Mouse (Mus musculus) right cerebral cortex, postnatal 14 days (tissue): Measurements from ENCODE around the gene Gm9970.

ENCODE experiments used
- DNase-seq: peaks from one replicate; pipeline ENCODE4 v3.0.0; 2022

Gm9970 gene

DNA sequence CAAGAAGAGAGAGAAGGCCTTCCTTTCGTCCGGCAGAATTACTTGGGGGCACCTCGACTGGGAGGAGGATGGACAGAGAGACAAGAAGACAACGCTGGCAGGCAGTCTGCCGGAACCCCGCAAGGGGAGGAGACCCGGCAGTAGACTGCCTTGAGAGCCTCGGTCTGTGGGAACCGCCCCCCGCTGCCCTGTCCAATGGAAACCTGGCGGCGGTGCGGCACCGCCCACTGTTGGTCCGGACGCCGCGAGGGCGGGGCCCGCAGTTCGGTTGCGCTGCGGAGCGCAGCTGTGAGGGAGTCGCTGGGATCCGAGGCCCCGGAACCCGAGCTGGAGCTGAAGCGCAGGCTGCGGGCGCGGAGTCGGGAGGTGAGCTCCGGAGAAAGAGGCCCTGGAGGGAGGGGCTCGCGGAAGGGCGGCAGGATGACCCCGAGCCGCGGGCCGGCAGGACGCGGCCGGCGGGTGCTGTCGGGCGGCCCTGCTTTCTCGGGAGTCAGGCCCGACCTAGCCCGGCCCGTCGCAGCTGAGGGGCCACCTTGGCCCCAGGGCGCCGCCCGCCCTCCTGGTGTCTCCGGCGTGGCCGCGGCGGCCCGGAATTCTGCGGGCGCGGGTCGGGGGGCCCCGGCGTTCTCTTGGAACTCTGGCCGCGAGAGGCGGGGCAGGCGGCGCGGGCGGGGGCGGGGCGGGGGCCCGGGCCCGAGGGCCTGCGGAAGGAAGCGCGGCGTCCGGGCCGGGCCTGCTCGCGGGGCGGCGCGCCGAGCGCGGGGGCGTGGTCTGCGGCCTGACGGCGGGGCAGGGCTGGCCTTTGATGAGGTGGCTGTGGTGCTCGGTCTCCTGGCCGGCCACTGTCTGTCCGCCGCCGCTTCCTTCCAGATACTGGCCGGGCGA, at the start of gene Gm9970, which contains the start of gene Nrbp1:
TSS of gene Gm9970 (minus strand) at position 596 of the 885 bp plus-strand sequence.
TSS of gene Nrbp1 (plus strand) at position 228 of the 885 bp plus-strand sequence.
- peak; percentile 94 for DNase-seq

DNA sequence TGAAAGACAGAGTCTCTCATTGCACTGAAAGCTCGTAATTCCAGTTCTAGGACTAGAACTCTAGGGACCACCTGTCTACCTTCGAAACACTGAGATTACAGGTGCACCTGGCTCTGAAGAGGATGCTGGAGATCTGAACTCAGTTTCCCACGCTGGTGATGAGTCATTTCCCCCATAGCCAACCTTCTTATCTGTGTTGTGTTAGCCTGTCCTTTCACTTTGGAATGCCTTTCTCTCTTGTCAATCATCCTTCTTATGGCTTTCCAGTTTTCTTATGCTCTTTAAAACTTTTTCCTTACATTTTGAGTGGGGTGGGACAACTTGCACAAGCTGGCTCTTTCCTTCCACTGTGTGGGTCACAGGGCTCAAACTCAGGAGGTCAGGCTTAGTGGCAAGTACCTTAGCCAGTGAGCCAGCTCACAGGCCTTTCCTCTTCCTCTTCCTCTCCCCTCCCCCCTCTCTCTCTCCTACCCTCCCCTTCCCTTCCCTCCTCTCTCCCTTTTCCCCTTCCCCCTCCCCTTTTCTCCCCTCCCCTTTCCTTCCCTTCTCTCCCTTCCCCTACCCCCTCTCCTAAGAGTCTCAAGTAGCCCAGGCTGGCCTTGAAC, 48.7 kb upstream of the Gm9970 start:
- DNase-seq, result no peak

DNA sequence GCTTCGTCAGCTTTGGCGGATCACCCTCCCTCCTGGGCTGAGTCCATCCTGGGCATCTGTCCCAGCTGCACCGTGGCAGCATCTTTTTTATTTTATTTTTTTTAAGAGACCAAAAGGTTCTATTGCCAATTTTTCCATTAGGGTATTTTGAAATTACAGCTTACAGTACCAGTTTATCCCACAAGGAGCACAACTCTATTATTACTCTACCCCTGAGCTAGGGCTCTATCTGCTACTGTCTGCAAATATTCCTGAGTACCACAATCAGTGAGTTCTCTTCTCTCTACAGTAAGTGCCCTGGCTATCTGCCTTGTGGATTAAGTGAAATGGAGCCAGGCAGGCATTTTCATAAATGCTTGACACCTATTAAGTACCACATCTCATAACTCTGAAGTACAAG, 47.6 kb upstream of the Gm9970 start:
- DNase-seq, result no peak

DNA sequence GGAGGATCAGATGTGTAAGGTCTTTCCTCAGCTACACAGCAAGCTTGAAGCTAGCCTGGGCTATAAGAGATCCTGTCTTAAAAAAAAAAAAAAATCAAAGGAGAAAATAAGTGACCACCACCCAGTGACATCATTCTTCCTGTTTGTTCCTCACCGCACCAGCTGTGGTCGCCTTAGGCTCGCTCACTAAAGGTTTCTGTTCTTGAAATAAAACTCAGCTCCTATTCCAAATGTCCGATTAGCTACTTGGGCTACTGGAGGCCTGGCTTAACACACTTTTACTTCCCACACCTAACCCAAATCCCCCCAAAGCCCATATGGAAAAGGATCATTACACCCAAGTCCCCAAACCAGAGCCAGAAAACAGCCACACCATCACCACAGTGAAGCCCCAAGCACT, 47.2 kb upstream of the Gm9970 start:
- DNase-seq, result no peak

DNA sequence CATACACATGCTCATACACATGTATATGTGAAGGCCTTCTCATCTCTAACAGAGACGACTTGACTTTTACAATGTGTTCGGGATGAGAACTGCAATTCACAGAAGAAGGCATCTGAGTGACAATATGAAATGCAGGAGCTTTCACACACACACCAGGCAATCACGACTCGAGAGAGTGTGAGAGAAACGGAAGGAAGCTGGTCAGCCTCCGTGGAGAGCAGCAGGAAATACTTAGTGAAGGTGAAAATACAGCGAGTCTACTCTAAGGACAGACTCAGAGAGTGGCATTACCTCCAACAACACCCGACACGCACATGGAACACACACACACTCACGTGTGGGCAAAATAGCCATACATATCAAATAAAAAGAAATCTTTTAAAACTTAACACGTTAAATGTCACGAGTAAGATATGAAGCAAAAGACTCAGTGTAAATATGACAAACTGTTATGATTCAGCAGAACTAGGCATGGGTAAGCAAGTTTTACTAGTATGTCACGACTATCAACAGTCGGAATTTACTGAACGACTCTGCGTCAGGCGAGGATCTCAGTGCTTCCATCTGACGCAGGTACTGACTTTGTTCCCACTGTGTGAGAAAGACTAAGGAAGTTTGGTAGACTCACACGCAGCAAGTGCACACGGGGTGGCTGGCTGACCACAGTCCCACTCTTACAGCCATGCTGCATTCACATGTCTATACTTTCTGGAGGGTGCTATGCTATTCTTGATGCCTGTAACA, 38.4 kb upstream of the Gm9970 start:
- DNase-seq, result no peak

DNA sequence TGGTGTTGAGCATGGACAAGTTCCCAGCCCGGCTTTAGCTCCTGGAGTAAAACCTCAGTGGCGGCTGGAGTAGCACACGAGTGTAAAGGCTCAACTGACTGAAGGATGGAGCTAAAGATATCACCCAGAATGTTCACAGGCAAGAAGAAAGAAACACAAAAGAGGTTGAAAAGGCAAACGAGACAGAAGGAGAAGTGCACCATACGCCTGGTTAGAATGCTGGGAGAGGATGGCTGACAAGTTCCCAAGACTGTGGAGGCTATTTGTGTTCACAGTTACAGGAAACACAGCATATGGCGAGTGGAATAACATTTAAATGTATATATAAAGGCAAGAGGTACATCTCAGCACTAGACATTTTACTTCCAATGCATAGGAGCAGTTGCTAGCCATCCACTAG, 32.0 kb upstream of the Gm9970 start:
- no peak for DNase-seq

DNA sequence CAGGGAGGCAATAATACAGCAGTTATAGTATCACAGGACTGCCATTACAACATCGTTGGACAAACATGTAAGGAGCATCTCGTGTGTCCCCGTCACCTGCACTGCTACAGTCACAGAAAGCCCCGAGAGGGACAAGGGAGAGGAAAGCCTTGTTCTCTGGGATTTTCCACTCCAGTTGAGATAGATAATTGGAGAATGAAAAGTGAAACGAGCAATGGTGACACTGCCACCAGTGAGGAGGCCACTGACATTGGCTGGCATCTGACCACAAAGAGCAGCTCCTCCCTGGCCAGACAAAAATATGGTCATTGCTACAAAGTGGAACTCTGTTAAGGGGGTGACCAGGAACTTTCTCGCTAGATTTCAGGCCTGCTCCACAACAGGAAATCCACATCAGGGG, 26.7 kb upstream of the Gm9970 start:
- DNase-seq, result no peak

DNA sequence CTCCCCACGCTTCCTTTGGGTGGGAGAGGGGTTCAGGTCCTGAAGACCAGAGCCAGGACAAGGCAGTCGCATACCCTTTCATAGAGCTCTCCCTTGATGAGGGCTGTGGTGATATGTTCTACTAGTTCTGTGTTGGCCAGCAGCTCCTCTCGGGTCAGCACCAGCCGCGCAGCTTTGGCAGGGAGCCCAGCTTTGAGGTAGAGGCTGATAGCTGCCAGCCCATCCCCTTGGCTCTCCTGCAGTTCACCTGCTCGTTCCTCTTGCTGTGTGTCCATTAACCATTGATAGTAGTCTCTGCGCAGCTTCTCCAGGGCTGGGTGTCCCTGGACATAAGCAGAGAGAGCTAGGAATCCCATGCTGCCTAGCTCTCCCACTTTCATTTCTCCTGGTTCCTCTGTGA, 25.1 kb upstream of the Gm9970 start:
- no peak for DNase-seq

DNA sequence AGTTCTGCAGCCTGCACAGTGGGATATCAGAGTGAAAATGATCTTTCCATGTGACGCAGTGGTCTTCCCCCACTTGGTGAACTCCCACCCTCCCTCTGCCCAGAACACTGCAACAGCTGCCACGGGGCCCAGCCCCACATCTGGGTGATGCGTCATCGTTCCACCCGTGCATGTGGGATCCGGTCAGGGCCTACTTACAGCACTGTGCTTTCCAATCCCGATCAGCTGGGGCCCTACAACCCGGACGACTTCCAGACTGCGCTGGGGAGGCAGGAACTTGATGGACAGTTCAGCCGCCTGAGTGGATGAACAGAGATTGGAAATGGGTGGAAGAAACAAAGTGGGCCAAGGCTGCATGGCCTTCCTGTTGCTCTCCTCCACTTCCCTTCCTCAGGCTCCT, 16.6 kb upstream of the Gm9970 start:
- DNase-seq, result no peak

DNA sequence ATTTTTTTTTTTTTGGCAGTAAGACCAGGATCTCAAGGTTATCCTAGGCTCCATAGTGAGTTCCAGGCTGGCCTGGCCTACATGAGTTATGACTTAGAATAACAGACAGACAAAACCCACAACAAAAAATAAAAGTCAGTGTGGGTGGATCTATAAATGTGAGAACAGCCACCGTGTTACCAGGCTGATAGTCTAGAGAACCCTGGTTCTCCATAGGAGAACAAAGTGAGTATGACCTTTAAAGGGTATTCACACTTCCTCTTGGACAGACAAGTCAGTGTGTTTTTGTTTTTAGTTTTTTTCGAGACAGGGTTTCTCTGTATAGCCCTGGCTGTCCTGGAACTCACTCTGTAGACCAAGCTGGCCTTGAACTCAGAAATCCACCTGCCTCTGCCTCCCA, 14.9 kb upstream of the Gm9970 start:
- DNase-seq, result no peak

DNA sequence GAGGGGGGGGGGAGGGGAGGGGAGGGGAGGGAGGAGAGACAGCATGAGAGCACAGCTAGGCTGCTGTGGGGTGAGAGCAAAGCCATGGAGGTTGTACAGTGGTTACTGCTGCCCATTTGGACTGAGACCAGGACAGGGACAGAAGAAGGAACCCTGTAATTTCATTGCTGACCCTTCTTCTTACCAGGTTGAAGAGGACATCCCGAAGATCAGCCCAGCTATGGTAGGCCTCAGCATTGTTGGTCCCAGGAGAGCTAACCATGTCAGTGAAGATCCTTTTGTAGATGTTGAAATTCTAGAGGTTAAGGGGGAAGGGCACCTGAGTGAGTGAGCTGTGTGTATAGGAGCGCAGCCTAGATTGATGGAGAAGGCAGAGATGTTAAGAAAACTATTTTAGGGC, 14.3 kb upstream of the Gm9970 start:
- no peak for DNase-seq

DNA sequence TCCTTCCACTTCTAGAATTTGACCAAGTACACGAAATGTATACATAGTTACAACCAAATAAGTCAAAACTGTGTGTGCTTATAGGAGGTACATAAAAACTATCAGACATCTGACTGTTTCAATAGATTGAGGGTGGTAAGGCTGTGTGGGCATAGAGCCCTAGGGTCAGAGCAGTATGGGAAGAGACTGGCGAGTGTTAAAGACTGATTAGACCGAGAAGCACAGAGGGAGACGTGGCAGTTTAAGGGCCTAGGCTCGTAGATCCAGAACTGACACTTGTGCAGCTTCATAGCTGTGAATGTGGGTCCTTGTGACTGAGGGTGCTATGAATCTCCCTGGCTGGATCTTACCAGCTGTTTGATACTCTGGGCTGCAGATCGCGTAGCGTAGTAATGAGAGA, 13.9 kb upstream of the Gm9970 start:
- DNase-seq, result no peak

DNA sequence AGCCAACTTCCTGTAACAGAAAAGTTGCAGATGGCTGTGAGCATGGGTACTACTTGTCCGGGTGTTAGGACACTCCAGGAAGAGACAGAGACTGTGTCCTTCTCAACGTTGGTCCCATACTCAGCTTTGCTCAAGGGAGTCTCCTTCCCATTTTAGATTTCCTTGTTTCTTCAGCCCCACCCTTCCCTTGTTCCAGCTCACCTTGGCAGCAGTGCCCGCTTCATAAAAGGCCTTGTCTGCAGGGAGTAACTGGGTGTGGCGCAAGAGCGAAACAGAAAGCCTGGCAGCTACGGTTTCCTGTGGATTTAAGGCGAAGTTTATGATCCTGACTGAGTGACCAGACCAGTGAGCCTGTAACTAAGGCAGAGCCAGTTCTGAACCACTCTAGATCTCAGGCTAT, 13.4 kb upstream of the Gm9970 start:
- no peak for DNase-seq

DNA sequence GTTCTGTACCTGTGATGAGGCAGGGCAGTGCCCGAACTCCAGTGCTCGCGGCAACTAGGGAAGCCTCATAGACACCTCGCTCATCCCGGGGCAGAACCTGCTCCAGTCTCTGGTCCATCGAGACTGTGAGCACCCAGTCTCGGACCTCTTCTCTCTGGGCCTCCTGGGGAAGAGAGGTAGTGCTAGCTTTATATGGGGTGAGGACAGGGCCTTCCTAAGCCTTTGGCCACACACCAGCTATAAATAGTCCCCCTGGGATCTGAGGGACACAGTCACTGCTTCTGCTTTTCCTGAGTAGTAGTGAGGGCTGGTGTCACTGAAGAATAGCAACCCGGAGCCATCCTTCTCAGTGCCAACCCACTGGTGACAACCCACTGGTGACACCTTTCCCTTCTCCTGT, 12.8 kb upstream of the Gm9970 start:
- no peak for DNase-seq

DNA sequence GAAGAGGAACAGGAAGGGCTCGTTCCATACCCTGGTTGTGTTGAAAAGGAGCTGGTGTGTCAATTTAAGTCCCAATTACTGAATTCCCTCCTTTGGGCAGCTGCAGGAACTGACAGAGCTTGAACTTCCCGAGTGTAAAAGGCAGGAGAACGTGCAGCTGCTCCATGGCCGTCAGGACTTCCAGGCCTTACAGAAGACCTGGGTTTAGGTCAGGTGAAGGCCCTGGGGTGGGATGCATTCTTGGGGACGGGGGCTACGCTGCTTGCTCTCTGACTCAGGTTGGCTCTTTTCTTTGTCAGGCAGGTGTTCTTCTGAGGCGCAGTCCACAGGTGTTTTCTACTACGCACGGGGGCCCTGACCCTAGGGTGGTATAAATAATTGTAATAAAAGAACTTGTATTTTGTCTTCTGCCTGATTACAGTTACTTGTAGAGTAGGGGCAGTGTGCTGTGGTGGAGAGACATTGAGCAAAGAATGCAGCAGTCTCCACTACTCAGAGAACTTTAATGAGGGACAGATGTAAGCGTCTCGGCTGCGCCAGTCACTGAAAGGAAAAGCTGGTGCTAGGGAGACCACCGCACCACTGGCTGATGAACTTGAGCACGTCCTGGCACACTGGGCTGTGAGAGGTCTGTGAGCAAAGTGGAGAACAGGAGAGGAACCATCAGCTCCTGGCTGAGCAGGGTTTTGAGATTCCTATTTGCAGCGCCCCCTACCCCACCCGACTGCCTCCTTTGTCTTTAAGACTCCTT, 11.9 kb upstream of the Gm9970 start:
- DNase-seq, result no peak

DNA sequence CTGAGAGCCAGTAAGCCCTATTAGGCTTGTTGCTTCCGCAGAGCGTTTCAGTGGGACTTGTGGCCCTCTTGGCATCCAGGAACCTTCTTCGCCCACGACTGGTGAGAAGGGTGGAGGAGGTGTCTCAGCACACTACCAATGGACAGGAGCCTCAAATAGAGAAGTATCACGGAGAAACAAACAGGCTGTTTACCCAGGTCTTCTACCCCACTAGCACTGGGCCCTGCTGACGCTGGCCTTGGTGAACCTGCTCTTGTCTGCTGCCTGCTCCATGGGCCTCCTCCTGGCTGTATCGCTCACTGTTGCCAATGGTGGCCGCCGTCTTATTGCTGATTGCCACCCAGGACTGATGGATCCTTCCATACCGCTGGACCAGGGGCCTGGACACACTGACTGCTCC, 11.1 kb upstream of the Gm9970 start:
- no peak for DNase-seq

DNA sequence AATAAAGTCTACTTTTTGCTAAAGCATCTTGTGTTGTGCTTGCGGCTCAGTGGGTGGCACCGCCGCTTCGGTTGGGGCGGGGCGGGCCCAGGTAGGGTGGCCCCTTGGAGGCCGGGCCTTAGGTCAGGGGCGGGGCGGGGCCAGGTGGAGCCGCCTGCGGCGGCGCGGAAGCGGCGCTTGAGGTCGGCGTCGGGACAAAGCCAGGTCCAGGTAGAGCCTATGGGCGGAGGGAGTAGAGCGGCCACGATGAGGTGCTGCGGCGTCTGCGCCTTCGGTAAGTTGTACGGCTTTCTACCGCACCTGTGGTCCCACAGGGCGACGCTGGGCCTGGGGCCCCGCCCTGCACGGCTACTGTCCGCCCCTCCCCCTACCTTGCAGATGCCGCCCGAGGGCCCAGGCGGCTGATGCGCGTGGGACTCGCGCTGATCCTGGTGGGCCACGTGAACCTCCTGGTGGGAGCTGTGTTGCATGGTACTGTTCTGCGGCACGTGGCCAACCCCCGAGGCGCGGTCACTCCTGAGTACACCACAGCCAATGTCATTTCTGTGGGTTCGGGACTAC, 10.6 kb upstream of the Gm9970 start, which contains the start of gene Krtcap3:
TSS of gene Krtcap3 (plus strand) at position 151 of the 561 bp plus-strand sequence.
- peak; percentile 38 for DNase-seq

DNA sequence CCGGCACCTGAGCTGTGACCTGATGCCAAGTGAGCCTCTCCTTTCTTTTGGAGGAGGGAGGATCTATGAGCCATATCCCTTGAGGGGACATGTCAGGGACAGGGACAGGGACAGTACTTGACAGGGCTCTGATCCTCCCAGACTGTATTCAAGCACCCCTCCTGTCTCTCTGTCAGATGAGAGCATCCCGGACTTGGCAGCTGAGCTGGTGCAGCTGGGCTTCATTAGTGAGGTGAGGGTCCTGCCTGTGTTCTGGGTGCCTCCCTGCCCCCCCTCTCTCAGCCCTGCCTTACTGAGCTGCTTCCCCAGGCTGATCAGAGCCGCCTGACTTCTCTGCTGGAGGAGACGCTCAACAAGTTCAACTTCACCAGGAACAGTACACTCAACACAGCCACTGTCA, 9.7 kb upstream of the Gm9970 start:
- no peak for DNase-seq

DNA sequence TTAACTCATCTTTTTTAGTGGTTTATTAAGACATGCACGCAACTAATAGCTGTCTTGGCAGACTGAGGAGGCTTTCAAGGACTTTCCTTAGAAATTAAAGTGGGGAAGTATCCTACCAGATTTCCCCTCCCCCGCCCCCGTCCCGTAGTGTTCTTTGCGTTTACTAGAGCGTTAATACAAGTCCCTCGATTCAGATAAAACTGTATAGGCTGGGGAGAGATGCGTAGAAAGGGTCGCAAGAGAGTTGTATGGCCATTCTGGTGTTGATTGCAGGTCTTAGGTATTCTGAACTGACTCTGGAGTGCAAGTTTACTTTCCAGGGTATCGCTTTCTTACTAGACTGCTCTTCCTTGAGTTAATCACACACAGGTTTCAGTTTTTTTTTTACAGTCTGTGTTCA, 1.2 kb upstream of the Gm9970 start:
- no peak for DNase-seq

DNA sequence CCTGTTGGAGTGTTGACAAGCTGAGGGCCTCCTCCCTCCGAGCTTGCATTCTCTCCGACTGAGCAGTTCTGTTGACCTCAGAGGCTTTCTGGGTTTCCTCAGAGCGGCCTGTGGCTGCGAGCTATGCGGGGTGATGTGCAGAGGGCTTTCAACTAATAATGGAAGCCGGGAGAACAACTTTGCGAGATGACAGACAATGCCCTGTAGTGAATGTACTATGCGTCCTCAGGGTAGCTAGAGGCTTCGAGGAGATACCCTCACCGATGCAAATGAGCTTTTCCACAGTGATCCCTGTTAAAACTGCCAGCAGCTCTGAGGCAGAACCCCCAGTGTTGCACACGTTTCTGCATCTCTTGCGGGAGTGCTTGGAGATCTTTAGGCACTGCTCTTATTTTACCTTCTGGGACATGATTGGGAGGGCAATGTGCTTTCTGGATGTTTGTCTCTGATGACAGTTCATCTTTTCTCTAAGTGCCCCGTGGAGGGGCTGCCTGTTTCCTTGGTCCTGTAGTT, 546 bp upstream of the Gm9970 start:
- no peak for DNase-seq

DNA sequence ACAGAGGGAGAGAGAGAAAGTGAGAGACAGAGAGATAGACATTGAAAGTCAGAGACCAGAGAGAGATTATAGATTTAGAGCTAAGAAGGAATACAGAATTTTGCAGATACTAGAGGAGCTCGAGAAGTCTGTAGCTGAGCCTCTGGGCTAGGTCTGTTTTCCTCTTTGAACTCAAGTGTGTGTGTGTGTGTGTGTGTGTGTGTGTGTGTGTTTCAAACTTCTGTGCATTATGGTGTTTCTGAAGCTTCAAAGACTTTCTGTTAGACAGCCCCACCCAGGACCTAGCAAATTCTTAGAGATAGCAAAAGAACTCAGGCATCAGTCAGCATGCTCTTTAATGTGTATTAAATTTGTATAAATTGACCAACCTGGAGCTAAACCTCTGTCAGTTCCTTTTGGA, 14.4 kb downstream of the Gm9970 start:
- DNase-seq, result no peak

DNA sequence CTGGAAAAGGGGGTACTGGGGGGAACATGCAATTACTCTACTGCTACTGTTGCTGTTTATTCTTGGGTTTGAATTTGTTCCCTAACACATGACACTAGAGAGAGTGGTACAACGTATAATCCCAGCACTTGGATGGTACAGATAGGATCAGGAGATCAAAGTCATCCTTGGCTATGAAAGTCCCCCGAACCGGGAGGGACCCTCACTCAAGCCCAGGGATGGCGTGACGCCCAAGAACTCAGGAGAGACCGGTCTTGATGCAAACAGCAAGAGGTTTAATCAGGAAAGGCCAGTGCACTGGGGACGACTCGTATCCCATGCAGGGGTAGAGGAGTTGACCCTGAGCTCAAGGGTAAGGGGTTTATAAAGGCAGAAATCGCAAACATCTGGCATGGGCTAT, 18.3 kb downstream of the Gm9970 start:
- peak; percentile 16 for DNase-seq
